Mouse (Mus musculus) spleen, adult 12 weeks (tissue): ENCODE data around the gene Gm20388.

Experiments
- DNase-seq: peaks from one replicate; pipeline ENCODE4 v3.0.0; 2022; ENCODE audit warnings: low spot score

Gm20388 gene

DNA sequence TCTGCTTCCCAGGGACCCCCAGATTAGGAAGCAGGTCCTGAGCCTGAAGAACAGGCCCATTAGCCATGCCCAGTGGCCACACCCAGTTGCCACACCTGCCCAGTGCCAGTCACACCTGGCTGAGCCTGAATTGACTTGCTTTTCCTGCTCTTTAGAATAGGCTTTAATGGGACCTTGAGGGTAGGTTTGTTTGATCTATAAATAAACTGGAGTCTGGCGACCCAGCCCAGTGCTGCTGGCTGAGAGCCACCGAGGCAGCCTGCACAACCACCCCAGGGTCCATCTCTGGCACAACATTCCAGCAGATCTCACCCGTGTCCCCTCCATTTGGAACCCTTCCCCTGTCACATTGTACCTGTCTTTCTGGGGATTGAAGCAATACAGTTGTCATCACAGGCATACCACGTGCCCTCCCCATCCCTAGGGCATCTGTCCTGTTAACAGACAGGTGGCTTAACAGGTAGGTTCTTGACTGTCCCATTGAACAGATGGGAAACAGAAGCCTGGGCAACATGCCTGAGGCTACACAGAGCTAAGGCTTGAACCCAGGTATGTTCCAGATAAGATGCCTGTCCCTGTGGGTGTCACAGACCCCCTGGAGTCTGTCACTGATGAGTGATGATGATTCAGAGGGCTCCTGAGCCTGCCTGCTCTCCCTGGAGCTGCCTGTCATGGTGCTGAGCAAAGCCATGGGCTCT, 531.8 kb downstream of the Gm20388 start:
- no peak for DNase-seq

DNA sequence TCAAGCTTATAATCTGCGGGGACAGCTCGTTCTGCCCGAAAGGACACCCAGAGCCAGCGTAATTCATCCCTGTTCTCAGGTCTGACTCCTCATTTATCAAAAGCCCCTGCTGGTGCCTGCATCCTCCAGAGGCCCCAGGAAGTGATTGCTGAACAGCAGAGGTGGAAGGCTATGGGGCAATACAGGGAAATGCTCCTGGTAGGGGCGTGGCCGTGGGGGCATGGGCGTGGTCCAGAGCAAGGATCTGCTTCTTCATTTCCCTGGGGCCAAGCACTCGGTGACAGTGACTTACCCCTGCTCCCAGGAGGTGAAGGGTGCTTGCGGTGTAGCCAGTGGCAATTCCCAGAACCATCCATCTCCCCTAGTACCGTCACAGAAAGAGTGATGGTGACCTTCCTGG, 534.6 kb downstream of the Gm20388 start:
- no peak for DNase-seq

DNA sequence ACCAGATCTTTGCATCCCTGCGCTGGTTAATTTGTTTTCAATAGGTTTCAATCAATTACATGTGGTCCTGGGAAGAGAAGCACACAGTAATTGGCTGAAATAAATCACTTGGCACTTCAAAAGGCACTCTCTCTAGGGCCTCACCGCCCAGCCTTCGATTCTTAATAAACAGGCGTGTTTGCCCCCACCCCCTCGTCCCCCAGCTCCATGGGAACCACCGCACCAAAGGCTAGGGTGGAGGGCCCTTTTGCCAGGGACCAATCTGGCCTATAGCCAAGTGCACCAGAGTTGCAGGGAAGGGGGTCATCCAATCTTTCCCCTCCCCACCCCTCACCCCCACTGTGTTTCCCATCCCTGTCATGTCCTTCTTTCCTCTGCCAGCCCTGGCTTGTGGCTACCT, 537.5 kb downstream of the Gm20388 start:
- no peak for DNase-seq

DNA sequence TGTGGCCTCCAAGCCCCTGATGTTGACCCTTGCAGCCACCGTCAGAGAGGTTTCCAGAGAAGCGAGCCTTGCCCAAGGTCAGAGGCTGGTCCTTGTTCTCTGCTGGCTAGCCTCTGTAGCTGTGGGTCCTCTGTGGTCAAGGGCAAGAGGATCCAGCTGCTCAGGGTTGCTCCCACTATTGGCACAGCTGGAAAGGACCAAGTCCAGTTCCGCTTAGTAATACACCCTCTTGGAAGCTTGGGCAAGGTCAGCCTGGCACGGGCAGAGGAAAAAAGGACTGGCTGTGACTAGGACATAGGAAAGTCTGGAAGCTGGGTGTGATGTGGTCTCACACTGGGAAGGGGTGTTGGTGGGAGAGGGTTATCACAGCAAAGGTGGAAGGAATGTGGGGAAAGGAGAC, 538.5 kb downstream of the Gm20388 start:
- no peak for DNase-seq

DNA sequence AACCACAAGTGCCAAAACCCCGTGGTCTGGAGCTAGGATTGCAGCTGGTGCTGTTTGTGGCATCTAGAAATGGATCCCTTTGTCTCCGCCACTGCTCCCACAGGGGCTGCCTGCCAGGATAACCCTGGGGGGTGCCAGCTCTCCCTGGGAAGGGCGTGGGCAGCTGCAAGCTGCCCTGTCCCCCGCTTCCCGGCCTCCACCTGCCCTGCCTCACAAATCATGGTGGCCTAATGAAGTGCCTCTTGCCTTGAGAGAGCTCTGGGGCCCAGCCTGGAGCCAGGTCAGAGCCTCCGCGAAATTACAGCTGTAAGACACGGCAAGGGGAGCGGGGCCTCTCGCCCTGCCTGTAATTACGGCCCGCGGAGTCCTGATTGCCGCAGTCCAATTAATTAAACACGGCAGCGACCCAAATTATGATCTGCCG, 539.0 kb downstream of the Gm20388 start:
- DNase-seq: no peak

DNA sequence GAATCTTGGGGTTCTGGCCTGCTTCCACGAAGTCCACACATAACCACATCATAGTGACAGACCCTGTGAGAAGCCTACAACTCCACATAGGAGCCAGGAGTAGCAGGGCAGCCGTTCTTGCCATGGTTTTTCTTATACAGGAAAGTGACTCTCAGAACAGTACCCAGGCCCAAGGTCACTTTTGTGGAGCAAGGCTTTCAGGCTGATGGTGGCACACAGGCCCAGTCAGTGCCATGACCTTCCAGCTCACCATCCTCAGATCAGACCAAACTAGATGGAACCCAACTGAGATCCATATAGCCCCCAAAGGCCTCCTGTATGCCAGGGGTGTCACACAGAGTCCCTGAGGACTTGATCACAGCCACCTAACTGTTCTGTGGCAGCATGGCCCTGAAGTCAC, 541.5 kb downstream of the Gm20388 start:
- no peak for DNase-seq

DNA sequence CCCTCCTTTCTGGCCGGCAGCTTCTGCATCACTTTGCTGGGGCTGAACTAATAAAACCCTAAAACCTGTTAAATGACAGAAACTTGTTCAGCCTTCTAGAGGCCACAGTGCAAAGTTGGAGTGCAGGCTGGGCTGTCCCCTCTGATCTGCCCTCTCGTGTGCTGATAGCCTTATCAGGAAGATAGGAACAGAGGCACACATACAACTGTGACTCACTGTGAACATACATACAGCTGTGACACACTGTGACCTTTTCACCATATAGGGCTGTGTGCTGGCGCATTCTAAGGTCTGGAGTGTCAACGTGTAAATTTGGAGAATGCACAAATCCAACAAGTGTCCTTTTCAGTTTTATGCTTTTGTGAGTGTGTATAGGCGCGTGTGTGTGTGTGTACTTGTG, 543.8 kb downstream of the Gm20388 start:
- no peak for DNase-seq

DNA sequence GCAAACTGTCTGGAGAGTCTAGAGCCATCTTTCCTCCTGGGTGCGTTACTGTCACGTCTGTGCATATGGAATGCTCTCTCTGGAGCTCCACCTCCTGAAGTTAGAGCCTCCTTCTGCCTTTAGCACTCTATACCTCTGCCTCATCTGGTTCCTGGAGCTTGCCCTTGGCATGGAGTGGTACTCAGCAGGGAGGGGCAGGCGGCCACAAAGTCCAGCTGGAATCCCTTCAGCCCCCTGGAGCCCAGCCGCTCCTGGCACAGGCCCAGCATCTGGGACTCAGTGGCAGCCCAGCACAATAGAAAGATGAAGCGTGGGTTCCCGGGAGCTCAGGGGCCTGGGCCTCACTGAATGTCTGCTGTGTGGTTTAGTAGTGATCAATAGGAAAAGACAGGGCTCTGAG, 549.7 kb downstream of the Gm20388 start:
- DNase-seq: no peak

DNA sequence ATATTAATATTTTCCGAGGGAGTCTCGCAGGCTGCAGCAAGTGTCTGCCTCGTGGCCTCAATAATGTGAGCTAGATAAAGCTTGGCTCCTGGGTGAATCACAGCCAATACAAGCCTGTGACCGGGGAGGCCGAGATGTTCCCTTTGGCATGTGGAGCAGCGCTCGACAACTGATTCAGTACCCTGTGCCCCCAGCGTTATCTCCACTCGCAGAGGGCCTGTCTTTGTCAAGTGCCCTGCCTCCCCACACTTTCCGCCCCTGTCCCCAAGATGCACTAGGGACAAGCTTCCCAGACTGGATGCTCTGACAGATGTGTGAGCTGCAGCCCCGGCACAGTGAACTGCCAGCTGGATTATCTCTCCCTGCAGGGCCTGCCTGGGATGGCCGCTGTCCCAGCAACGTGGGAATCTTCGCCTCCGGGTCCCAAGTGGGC, 551.5 kb downstream of the Gm20388 start:
- DNase-seq: no peak

DNA sequence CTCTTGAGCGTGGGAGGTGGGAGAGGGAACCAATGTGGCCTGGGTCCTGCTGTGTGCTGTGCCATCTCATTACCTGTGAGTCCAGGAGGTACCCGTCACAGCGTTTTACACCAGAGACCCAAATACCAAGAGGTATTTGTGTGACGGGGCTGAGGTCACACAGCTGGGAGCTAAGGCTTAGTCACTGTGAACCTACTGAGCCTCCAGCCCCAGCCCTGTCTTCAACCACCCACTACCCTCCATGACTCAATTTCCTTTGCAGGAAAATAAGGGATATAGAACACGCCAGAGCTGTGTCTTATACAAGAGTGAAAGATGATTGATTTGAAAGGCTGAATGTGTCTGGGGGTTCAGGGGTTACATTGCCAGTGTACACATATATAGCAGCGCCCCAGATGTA, 552.0 kb downstream of the Gm20388 start:
- no peak for DNase-seq

DNA sequence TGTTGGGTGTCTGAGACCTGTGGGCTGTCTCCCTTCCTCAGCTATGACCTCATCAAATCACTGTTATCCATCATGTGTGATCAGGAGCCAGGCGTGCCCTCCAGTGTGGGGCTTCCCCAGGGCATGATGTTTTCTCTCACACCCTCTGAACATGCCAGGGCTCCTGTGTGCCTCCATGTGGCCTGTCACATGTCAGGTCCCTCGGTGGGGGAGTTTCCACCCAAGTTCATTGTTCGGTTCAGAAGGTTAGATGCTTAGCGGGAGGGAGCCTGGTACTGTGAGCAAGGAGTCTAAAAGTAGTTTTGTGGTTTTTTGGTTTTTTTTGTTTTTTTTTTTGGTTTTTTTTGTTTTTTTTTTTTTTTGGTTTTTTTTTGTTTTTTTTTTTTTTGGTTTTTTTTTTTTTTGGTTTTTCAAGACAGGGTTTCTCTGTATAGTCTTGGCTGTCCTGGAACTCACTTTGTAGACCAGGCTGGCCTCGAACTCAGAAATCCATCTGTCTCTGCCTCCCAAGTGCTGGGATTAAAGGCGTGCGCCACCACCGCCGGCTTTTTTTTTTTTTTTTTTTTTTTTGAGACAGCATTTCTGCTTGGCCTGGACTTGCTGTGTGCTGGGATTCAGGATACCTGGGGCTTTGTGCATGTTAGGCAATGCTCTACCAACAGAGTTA, 553.4 kb downstream of the Gm20388 start:
- DNase-seq: no peak

DNA sequence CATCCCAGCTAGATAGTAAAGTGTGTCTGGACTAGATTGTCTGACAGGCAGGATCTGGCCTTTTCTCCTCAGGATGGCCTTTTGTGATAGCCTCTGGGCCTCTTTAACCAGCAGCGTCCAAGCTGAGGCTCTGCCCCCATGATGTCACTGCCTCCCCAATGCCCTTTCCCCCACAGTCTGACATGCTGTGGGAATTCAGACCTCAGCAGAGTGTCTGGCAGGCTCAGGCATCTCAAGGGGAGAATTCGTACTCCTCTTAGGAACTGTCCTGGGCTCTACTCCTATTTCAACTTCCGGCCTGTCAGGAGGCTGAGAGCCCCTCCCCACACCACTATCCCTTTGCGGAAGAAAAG, 553.9 kb downstream of the Gm20388 start:
- DNase-seq: no peak

DNA sequence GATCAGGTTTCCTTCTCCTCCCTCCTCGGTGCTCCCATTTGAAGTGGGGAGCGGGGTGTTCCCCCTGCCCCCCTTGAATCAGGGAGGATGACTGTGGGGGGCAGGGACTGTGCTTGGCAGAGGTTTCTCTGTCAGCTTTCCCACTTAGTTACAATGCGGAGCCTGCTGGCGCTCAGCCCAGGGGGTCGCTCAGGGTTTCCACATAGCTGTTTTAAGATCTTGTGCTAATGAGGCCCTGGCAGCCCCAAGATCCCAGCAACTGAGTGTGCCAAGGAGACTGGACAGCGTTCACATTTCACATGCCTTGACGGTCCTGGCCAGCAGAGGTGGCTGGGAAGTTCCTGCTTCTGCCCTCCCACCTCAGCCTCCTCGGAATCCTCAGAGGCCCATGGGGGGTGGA, 555.1 kb downstream of the Gm20388 start:
- DNase-seq: no peak

DNA sequence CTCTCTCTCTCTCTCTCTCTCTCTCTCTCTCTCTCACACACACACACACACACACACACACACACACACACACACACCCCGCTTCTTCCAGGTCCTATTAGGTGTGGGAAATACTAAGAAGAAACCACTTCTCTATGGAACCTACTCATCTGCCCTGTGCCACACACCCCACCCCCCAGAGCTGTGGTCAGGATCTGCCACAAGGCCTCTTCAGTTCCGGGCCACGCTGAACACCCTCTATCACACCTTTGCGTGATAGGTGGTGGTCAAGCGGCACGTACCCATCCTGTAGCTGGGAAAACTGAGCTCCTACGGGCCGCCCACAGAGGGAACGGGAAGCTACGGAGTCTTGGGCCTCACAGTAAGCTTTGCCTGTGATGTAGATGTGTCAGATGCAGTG, 555.6 kb downstream of the Gm20388 start:
- no peak for DNase-seq

DNA sequence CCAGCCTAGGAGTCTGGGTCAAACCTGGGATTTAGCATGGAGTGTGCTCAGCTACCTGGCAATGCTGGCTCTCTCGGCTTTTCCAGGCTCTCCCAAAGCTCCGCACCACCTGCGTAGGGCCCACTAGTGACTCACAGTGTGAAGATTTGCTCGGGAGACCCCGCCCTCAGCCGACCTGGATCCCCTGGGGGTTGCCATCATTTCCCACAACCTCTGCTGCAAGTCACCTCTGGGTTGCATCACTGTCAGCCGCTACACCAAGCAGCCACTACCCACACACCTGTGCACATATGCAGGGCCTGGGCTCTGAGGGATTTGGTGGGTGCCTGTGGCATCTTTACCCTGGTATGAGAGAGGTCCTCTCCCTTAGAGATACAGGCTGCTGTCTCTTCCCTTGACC, 557.0 kb downstream of the Gm20388 start:
- no peak for DNase-seq

DNA sequence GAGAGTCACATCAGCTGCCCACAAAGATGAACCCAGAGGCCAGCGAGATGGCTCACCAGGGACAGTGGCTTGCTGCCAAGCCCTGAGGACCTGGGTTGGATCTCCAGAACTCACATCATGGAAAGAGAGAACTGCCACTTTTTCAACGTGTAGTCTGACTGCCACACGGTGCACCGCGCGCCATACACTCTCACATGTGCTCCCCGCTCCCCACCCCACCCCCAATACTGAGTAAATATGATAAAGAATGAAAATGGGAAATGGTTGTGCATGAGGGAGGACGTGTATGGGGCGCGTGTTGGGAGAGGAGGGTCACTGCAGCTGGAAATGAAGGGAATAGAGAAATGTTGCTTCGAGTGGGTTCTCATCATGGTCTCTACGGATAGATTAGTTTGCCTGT, 559.5 kb downstream of the Gm20388 start:
- DNase-seq: no peak

DNA sequence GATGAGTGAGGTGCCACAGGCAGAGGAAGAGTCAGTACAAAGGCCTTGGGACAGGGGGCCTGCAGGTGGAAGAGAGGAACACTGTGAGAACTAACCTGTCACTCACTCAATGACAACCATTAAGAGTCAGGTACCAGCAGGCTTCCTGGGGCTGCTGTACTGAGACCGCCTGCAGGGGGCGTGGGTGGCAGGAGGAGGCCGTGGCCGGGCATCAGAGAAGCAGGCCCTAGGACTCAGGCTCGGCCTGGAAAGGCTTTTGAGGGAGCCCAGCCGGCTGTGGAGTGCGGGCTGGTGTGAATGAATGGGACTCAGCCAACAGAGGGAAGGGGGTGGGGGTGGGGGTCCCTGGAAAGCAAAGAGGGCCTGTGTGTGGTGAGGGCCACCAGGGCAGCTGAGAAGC, 560.5 kb downstream of the Gm20388 start:
- DNase-seq: peak; percentile 61

DNA sequence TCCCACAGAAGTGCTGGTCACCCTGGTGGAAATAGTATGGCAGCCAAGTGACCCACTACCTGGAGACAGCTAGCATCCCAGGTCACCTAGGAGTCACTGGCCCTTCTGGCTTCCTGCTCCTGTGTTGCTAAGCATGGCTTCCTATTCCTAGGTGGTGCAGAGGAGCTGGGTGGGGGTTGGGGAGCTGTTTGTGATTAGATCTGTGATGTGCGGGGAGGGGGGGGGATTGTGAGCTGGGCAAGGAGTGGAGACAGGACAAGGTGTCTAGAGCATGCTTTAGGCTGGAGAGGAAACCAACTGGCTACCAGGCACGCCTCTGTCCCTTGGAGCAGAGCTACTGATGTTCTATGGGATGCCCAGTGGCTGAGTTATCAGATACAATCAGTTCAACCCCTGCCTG, 561.1 kb downstream of the Gm20388 start:
- DNase-seq: no peak

DNA sequence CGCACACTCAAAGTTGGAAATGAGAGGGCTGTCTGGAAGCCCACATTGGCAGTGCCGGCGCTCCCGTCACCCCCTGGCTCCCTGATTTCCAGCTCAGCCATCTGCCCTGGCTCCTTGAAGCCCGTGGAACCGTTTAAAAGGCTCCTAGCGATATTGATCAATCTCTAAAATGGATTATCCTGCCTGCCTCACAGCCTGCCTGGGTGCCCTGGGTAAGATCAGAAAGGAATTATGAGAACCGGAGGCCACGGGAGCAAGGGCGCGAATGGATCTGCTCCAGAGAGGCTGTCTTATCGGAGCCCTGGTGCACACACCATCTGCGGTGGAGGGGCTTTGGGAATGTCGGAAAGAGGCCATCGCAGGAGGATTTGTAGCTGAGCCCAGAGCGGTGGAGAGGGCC, 561.6 kb downstream of the Gm20388 start:
- no peak for DNase-seq

DNA sequence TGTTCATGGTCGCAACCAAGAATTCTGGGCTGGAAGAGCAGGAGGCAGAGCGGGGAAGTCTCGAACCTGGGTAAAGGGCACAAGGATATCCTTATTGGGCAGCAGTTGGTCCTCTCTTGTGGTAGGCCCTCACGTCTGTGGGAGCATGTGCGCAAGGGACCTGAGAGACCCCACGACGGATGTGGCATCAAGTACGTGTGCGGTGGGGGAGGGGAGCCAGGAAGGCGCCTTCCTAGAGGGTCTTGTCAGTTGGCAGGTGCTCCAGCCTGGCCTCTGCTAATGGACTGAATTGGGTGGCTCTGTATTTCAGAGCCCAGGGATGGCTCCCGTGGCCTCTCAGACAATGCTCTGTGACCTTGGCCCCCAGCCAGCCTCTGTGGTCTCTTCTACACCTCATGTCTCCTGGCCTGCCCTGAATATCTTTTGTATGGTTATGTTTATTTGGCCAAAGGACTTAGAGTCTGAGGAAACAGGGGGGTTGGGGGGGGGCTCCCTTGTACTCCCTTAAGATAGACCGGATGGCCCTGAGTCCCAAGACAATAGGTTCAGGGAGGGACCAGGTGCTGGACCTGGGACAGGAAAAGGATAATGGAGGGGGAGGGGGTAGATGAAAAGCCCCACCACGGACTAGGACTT, 563.2 kb downstream of the Gm20388 start:
- no peak for DNase-seq

DNA sequence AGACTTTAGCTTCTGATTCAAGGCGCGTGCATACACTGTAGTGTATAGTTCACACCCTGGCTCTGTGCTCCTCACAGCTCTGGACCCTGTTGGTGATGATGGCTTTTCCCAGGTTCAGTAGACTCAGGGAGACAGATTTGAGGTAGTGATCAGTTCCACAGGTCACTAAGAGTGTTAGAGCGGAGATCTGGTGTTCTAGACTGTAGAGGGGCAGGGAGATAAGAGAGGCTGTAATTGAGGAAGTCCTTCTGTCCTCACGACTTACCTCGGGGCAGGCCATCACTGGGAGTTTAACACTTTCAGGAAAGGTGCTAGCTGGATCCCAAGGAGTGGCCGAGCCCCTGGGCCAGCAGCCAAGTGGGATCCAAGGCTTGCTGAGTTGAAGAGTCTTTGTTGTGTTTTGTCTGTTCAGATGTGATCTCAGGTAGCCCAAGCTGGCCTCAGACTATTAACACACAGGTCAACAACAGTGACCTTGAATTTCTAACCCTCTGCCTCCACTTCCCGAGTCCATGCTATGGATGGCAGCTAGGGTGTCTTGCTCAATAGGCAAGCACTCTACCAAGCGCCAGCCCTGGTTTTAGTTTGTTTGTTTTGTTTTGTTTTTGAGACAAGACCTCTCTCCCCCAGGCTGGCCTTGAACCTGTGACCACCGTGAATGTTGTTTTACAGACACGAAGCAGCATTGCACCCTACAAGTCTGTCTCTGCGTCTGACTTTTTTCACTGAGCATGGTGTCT, 564.0 kb downstream of the Gm20388 start:
- DNase-seq: no peak

DNA sequence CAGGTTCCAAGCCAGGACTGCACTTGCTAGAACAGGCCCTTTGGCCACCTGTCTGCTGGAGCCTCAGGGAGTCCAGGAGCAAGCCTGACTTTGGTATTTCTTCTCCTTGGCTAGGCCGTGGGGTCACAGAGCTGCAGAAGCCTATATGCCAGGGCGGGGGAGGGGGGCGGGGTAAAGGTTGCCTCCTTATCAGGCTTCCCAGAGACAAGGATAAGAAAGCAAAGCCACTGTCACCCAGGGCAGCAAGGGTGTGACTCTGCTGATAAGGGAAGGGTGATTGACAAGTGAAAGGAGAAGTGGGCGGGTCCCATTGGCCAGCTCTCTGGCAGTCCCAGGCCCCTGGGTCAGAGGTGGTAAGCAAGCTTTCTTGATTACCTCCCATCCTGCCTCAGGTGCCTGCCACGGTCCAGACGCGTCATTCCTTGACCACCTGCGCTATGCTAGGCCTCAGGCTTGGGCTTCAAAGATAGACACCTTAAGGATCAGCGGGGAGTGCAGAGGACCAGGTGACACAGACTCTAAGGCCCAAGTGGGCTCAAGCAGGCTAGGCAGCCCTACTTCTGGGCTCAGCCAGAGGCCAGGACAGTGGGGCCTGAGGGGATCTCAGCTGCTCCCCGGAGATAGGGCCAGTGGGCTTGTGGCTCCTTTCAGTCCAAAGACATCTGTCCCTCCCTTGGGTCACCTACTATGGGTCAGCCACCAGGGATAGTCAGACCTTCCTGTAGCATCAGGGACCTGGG, 565.0 kb downstream of the Gm20388 start:
- DNase-seq: peak; percentile 73
